Mouse (Mus musculus) heart, adult 2 months (tissue): ENCODE results near the gene Cd44. TPM values are rescaled to one million over a fixed set of nuclear protein-coding genes. Genes with fewer than 3 reads are reported as not detected.
A peak's percentile ranks its signal among the peaks of the same experiment; 100 is the strongest.

Experiments used
- DNase-seq, 2 experiments: peaks; one replicate each; pipeline ENCODE4 v3.0.0; 2021
- H3K27ac ChIP-seq: fragments of 200-600 bp; 2 replicates; pipeline ENCODE4 v1.8.1; 2022
- H3K27me3 ChIP-seq: fragments of 200-500 bp; 2 replicates; pipeline ENCODE4 v1.6.1; 2012; ENCODE audit warnings: mild to moderate bottlenecking, low read length, inconsistent platforms, mixed read lengths; ENCODE audit not compliant: control insufficient read depth, insufficient read depth
- H3K36me3 ChIP-seq: fragments of 200-500 bp; 2 replicates; pipeline ENCODE4 v1.6.1; 2012; ENCODE audit warnings: low read length, inconsistent platforms; ENCODE audit not compliant: control insufficient read depth, insufficient read depth
- H3K4me1 ChIP-seq: fragments of 200-500 bp; 2 replicates; pipeline ENCODE4 v1.6.1; 2011; ENCODE audit warnings: low read length; ENCODE audit not compliant: control insufficient read depth, insufficient read depth
- H3K4me3 ChIP-seq: fragments of 200-600 bp; 2 replicates; pipeline ENCODE4 v1.8.1; 2022
- H3K79me2 ChIP-seq: fragments of 200-500 bp; replicated peaks from 2 replicates; pipeline ENCODE4 v1.6.1; 2012; ENCODE audit warnings: mild to moderate bottlenecking, inconsistent platforms, low read length, moderate library complexity, mixed read lengths; ENCODE audit not compliant: control insufficient read depth, insufficient read depth
- H3K9ac ChIP-seq: fragments of 200-500 bp; 2 replicates; pipeline ENCODE4 v1.6.1; 2012; ENCODE audit warnings: low read depth, mild to moderate bottlenecking, control low read depth, inconsistent platforms, low read length, mixed read lengths
- CTCF ChIP-seq: fragments of 200-600 bp; IDR thresholded peaks from 2 replicates; pipeline ENCODE4 v1.8.1; 2022; ENCODE audit warnings: antibody characterized with exemption, mild to moderate bottlenecking, moderate library complexity
- EP300 ChIP-seq: fragments of 200-500 bp; IDR thresholded peaks from 2 replicates; pipeline ENCODE4 v1.6.1; 2011; ENCODE audit warnings: low read depth, low read length, control low read depth; ENCODE audit not compliant: insufficient read depth
- POLR2A ChIP-seq: fragments of 200-500 bp; IDR thresholded peaks from 2 replicates; pipeline ENCODE4 v1.6.1; 2011; ENCODE audit warnings: mild to moderate bottlenecking, low read depth, low read length, control low read depth; ENCODE audit not compliant: insufficient read depth
- WGBS: fragments of 180-500 bp; shearing (Covaris S2); methylation state at CpG from one replicate; pipeline ENCODE4 v1.1.7; 2018; 5-methylcytosine and 5-hydroxymethylcytosine counted together
- intact Hi-C: fragments of 180-260 bp; cut with DNase I; formaldehyde crosslinking; loops from one replicate; pipeline ENCODE4 v1.15.1; 2025
- polyA plus RNA-seq: library from polyadenylated mRNA; depleted of rRNA; stranded (reverse); fragments of >200 nt; gene quantifications from 2 replicates; pipeline ENCODE4 v1.2.3, GENCODE M21; 2012
- total RNA-seq, 2 experiments: library from RNA; stranded (reverse); gene quantifications; 2 replicates each; pipeline ENCODE4 v1.2.3; 2021

The Cd44 gene
- total and polyA plus RNA-seq, 3 experiments: 8.4 to 10.8 (median 9.1) TPM

- WGBS: 93% methylated on average over 6 of the region's 6 CpGs
- Histone ChIP-seq H3K79me2 (no peaks in the 10 kb centered on the region), H3K27me3 (no peaks in the 10 kb centered on the region), H3K4me3 (no peak overlapping the region), H3K4me1 (peaks cover 17% of the 10 kb centered on the region), H3K27ac (no peak overlapping the region), H3K36me3 (peaks cover 14% of the 10 kb centered on the region), H3K9ac (no peak overlapping the region)
- no peak for DNase-seq
- TF ChIP-seq POLR2A (no peak), CTCF (no peak), EP300 (no peak)
- intact Hi-C loops: no loop called here
Measured at GRCm38 (mm10) chr2:102886306-102886935, 15.0 kb downstream of the Cd44 start.

GRCm38 (mm10) chr2:102882597-102883272 lies 18.7 kb downstream of the Cd44 start:
- H3K4me1 ChIP-seq: peaks cover 21% of the 10 kb centered on the region
- TF ChIP-seq CTCF (no peak), EP300 (no peak), POLR2A (no peak)
- WGBS: 21% methylated on average over 6 of the region's 6 CpGs
- no peaks in the 10 kb centered on the region for H3K27me3 ChIP-seq
- no peak overlapping the region for H3K4me3 ChIP-seq
- peaks cover 9% of the 10 kb centered on the region for H3K36me3 ChIP-seq
- H3K27ac ChIP-seq: peak overlapping the region; percentile 86
- H3K79me2 ChIP-seq: no peaks in the 10 kb centered on the region
- intact Hi-C loops: no loop called here
- H3K9ac ChIP-seq: peak overlapping the region; percentile 49; the same call in 1 of the 2 replicates
- DNase-seq: peak in 1 of 2 experiments; percentile 52

GRCm38 (mm10) chr2:102882004-102882588 lies 19.4 kb downstream of the Cd44 start:
- TF ChIP-seq EP300: no peak
- no peak for TF ChIP-seq CTCF
- no peak for TF ChIP-seq POLR2A
- Histone ChIP-seq H3K4me1 (peaks cover 24% of the 10 kb centered on the region), H3K9ac (peak overlapping the region; percentile 16; the same call in 1 of the 2 replicates), H3K36me3 (peaks cover 9% of the 10 kb centered on the region), H3K4me3 (no peak overlapping the region), H3K27ac (peak overlapping the region; percentile 86), H3K27me3 (no peaks in the 10 kb centered on the region), H3K79me2 (no peaks in the 10 kb centered on the region)
- intact Hi-C loops: no loop called here
- WGBS: 43% methylated on average over 8 of the region's 8 CpGs
- no peak for DNase-seq

- Histone ChIP-seq H3K4me3 (no peak overlapping the region), H3K79me2 (no peaks in the 10 kb centered on the region), H3K36me3 (peaks cover 12% of the 10 kb centered on the region), H3K27me3 (no peaks in the 10 kb centered on the region; the same call in 1 of the 2 replicates), H3K4me1 (peaks cover 23% of the 10 kb centered on the region), H3K9ac (no peak overlapping the region), H3K27ac (no peak overlapping the region)
- TF ChIP-seq POLR2A (no peak), EP300 (no peak), CTCF (no peak)
- DNase-seq: no peak
- intact Hi-C loops: no loop called here
- 53% methylated on average over 2 of the region's 2 CpGs for WGBS
Measured at GRCm38 (mm10) chr2:102878513-102878912, 23.0 kb downstream of the Cd44 start.

- Histone ChIP-seq H3K27me3 (no peaks in the 10 kb centered on the region; the same call in 1 of the 2 replicates), H3K79me2 (no peaks in the 10 kb centered on the region), H3K4me3 (no peak overlapping the region), H3K27ac (no peak overlapping the region), H3K36me3 (peaks cover 5% of the 10 kb centered on the region), H3K4me1 (peaks cover 18% of the 10 kb centered on the region), H3K9ac (no peak overlapping the region)
- TF ChIP-seq CTCF (no peak), EP300 (no peak), POLR2A (no peak)
- no peak for DNase-seq
- WGBS: 89% methylated on average over 4 of the region's 4 CpGs
- intact Hi-C loops: no loop called here
Measured at GRCm38 (mm10) chr2:102877463-102877862, 24.0 kb downstream of the Cd44 start.

- Histone ChIP-seq H3K27me3 (no peaks in the 10 kb centered on the region; the same call in 1 of the 2 replicates), H3K4me1 (peaks cover 12% of the 10 kb centered on the region), H3K27ac (peak overlapping the region; percentile 28), H3K9ac (no peak overlapping the region), H3K4me3 (no peak overlapping the region), H3K36me3 (peaks cover 4% of the 10 kb centered on the region), H3K79me2 (no peaks in the 10 kb centered on the region)
- no peak for DNase-seq
- 24% methylated on average over 1 of the region's 1 CpGs for WGBS
- TF ChIP-seq CTCF (no peak), POLR2A (no peak), EP300 (no peak)
- intact Hi-C loops: no loop called here
Measured at GRCm38 (mm10) chr2:102876141-102876540, 25.3 kb downstream of the Cd44 start.
